ENCODE assay signal across 9 mouse cellular contexts in genomic region chr9:61910526-61911256, GRCm38 (mm10). TPM values are rescaled to one million over a fixed set of nuclear protein-coding genes. Genes with fewer than 3 reads are reported as not detected.
DNase-seq lines count a peak whose midpoint lies in the region; ATAC-seq and TF ChIP-seq lines count a peak whose summit lies in the region.
"Had no signal": no experiment of that assay in that cellular context is flagged by ENCODE, and none has a peak within 500 bp of the region (broad histone marks: within the 10 kb centered on the region; RNA-seq: fewer than 3 reads in every experiment).

No protein-coding gene starts in this region.

- peaks cover 9 to 30% of the 10 kb centered on the region in 2 experiments for H3K4me1 ChIP-seq in CH12.LX (ENCODE audit: control insufficient read depth in 1 of 2, insufficient read depth in 2 of 2)
- peaks cover 19% of the 10 kb centered on the region for H3K4me1 ChIP-seq in liver, embryonic 11.5 days (replicated peaks; ENCODE audit: control insufficient read depth, insufficient read depth, low read length)

- dilution Hi-C loops in CH12.LX (cut with MboI; ENCODE audit: extremely low pct_ligation_motif_present, extremely low pct_unique_long_range_greater_than_20kb, low sequenced_read_pairs), result no loop called here

- peaks cover 28 to 50% of the 10 kb centered on the region in 2 experiments for H3K36me3 ChIP-seq in CH12.LX (replicated peaks in 1 of 2; ENCODE audit: control insufficient read depth in 1 of 2, insufficient read depth in 1 of 2, low read length in 1 of 2)
- H3K36me3 ChIP-seq in liver, embryonic 11.5 days (ENCODE audit: control insufficient read depth, insufficient read depth, low read length), result peaks cover 23% of the 10 kb centered on the region

- no peak overlapping the region for H3K27ac ChIP-seq in CH12.LX (ENCODE audit: insufficient read depth, low read depth)
- 0 out of 2 replicates have a peak overlapping the region, but pooled peaks have one; percentile 100 for H3K27ac ChIP-seq in liver, embryonic 11.5 days (ENCODE audit: low read depth, low read length)
- H3K27ac ChIP-seq: macrophage had no signal

- H3K27me3 ChIP-seq in CH12.LX (replicated peaks), result no peaks in the 10 kb centered on the region
- no peaks in the 10 kb centered on the region for H3K27me3 ChIP-seq in liver, embryonic 11.5 days (replicated peaks; ENCODE audit: control insufficient read depth, insufficient read depth, low read length)

- no peaks in the 10 kb centered on the region for H3K9me3 ChIP-seq in CH12.LX (replicated peaks; ENCODE audit: low read length)
- no peaks in the 10 kb centered on the region for H3K9me3 ChIP-seq in liver, embryonic 11.5 days (ENCODE audit: control insufficient read depth, low read length)

- no peak overlapping the region for H3K4me2 ChIP-seq in CH12.LX (ENCODE audit: insufficient read depth, low read depth, poor library complexity, severe bottlenecking)
- no peak overlapping the region for H3K4me2 ChIP-seq in liver, embryonic 11.5 days

- peak; percentile 28 for DNase-seq in adrenal gland, postnatal 25 days
- no peak for DNase-seq in adrenal gland, postnatal 4 days (ENCODE audit: low spot score in 2 of 2)
- DNase-seq in kidney, postnatal 4 days, result peak; percentile 72 to 75
- no peak for DNase-seq in kidney, adult 11 months
- DNase-seq in CH12.LX (ENCODE audit: extremely low read depth), result peak; percentile 52
- DNase-seq in liver, embryonic 11.5 days (ENCODE audit: low spot score), result peak; percentile 71
- DNase-seq in urinary bladder, adult 2 months (ENCODE audit: low spot score), result no peak
- no peak for DNase-seq in left cerebral cortex, postnatal 36 days (ENCODE audit: low spot score in 2 of 2)

- H3K4me3 ChIP-seq in CH12.LX (replicated peaks in 1 of 3; ENCODE audit: low read depth in 2 of 3, low read length in 2 of 3, poor library complexity in 1 of 3), result no peak overlapping the region
- H3K4me3 ChIP-seq in liver, embryonic 11.5 days (ENCODE audit: low read depth, low read length), result no peak overlapping the region

- TF ChIP-seq CTCF in CH12.LX (conservative IDR thresholded peaks at IDR 0.05 in 1 of 2, IDR thresholded peaks at IDR 0.05 in 1 of 2; ENCODE audit: low read depth in 2 of 2, low read length in 2 of 2), result no peak

- no peak for TF ChIP-seq EP300 in CH12.LX (IDR thresholded peaks at IDR 0.05; ENCODE audit: low read length)

- in situ Hi-C loops in CH12.LX (cut with MboI; ENCODE audit: low pct_ligation_motif_present, low pct_unique_long_range_greater_than_20kb, low sequenced_read_pairs), result no loop called here

- ATAC-seq in liver, embryonic 11.5 days (replicated peaks; ENCODE audit: low FRiP score), result peak; percentile 42

- H3K9ac ChIP-seq in CH12.LX (ENCODE audit: insufficient read depth, low read depth), result no peak overlapping the region
- H3K9ac ChIP-seq in liver, embryonic 11.5 days (ENCODE audit: low read depth, low read length), result no peak overlapping the region

- no peak for TF ChIP-seq RAD21 in CH12.LX (IDR thresholded peaks at IDR 0.05; ENCODE audit: low read depth, low read length)

- peaks cover 10% of the 10 kb centered on the region for H3K79me2 ChIP-seq in CH12.LX (replicated peaks; ENCODE audit: control insufficient read depth, extremely low read depth, insufficient read depth, poor library complexity, severe bottlenecking)

- no peak for TF ChIP-seq POLR2A in CH12.LX (IDR thresholded peaks at IDR 0.05; ENCODE audit: low read depth, low read length)

- intact Hi-C loops in left cerebral cortex, postnatal 36 days (cut with DNase I), result no loop called here

- 23% methylated on average over 20 of the region's 20 CpGs for WGBS in liver, embryonic 11.5 days

TF ChIP-seq in CH12.LX, 34 proteins besides CTCF, POLR2A, EP300 and RAD21:
- peak; percentile 83; the same call in 1 of the 2 replicates for TF ChIP-seq POLR2AphosphoS2 (IDR thresholded peaks at IDR 0.05; ENCODE audit: low read depth, low read length)
- peak; percentile 76; the same call in 1 of the 2 replicates for TF ChIP-seq CHD2 (IDR thresholded peaks at IDR 0.05; ENCODE audit: low read length)
- no peak for TF ChIP-seq JUN (IDR thresholded peaks at IDR 0.05; ENCODE audit: insufficient read depth, low read depth, low read length)

RNA-seq across cellular contexts. Expression of gene Rplp1, which starts 3.7 kb away (rescaled TPM):
- total RNA-seq in adrenal gland, postnatal 25 days (2021), result 1,828 and 1,881 TPM in 2 replicates
- 1,000 to 10,000 TPM; 2,291 to 2,466 TPM for total RNA-seq in adrenal gland, postnatal 4 days (2021)
- 12,233 and 13,782 TPM in 2 replicates for total RNA-seq in CH12.LX (2012; rRNA removed)
- 6,472 and 7,835 TPM in 2 replicates for total RNA-seq in CH12.LX (2014; rRNA removed)
- polyA plus RNA-seq in CH12.LX (2012; ENCODE audit: insufficient read length, low read depth), result 4,797 and 6,276 TPM in 2 replicates
- 1,876 and 2,139 TPM in 2 replicates for polyA plus RNA-seq in liver, embryonic 11.5 days (2014; fragmentation: Nextera tagmentation; extraction: Ambion mirVana)
- polyA plus RNA-seq in urinary bladder, adult 2 months (2012; rRNA removed), result 6,512 and 6,766 TPM in 2 replicates
- total RNA-seq in left cerebral cortex, postnatal 36 days (2021), result 1,000 to 10,000 TPM; 1,300 to 1,479 TPM

RNA-seq across cellular contexts. Expression of gene Kif23, which starts 35.9 kb away (rescaled TPM):
- 12.0 and 13.8 TPM in 2 replicates for total RNA-seq in adrenal gland, postnatal 25 days (2021)
- 10 to 100 TPM; 45.0 to 52.8 TPM for total RNA-seq in adrenal gland, postnatal 4 days (2021)
- total RNA-seq in CH12.LX (2012; rRNA removed) (50.6 and 71.5 TPM in 2 replicates), CH12.LX (2014; rRNA removed) (87.3 and 96.2 TPM in 2 replicates)
- polyA plus RNA-seq in CH12.LX (2012; ENCODE audit: insufficient read length, low read depth), result 125 and 133 TPM in 2 replicates
- 85.1 and 93.8 TPM in 2 replicates for polyA plus RNA-seq in liver, embryonic 11.5 days (2014; fragmentation: Nextera tagmentation; extraction: Ambion mirVana)
- polyA plus RNA-seq in urinary bladder, adult 2 months (2012; rRNA removed), result 12.8 and 13.4 TPM in 2 replicates
- 1 to 10 TPM; 2.6 to 3.6 TPM for total RNA-seq in left cerebral cortex, postnatal 36 days (2021)

Comparison
In these comparisons a context has a peak if more than half of its experiments do, and no peak if none do; other contexts are left out.
1. DNase-seq: peak in adrenal gland, postnatal 25 days (single experiment), kidney, postnatal 4 days (2 of 2), CH12.LX (single experiment) and liver, embryonic 11.5 days (single experiment); none in adrenal gland, postnatal 4 days (0 of 2), kidney, adult 11 months (single experiment), urinary bladder, adult 2 months (single experiment) and left cerebral cortex, postnatal 36 days (0 of 2).